Mouse (Mus musculus) G1E (cell line): ENCODE data around the gene Wdr5. TPM values are rescaled to one million over a fixed set of nuclear protein-coding genes. Genes with fewer than 3 reads are reported as not detected.
"Not testable (repeated sequence)": the region's sequence is repeated elsewhere in the genome, so short reads cannot be mapped to it uniquely, and the experiment has no call there.

ENCODE experiments used
- ATAC-seq: 2 replicates; pipeline ENCODE4 v1.8.0; 2016; ENCODE audit warnings: mild to moderate bottlenecking; ENCODE audit not compliant: insufficient number of reproducible peaks, poor library complexity, low FRiP score, severe bottlenecking; ENCODE audit errors: extremely low read depth
- DNase-seq: peaks from one replicate; pipeline ENCODE4 v3.0.0; 2012; ENCODE audit warnings: low spot score
- H3K27me3 ChIP-seq: 2 replicates; pipeline ENCODE4 v1.6.1; 2012; ENCODE audit warnings: mild to moderate bottlenecking, low read length, inconsistent platforms; ENCODE audit not compliant: insufficient read depth
- H3K36me3 ChIP-seq: replicated peaks from 2 replicates; pipeline ENCODE3; 2012; ENCODE audit warnings: mild to moderate bottlenecking, inconsistent platforms
- H3K4me1 ChIP-seq: 2 replicates; pipeline ENCODE4 v1.6.1; 2012; ENCODE audit warnings: low read depth, low read length, inconsistent platforms, mixed read lengths; ENCODE audit not compliant: insufficient read depth
- H3K4me3 ChIP-seq: 2 replicates; pipeline ENCODE4 v1.5.1; 2012; ENCODE audit warnings: low read depth, mild to moderate bottlenecking, inconsistent platforms, low read length, moderate library complexity, mixed read lengths
- H3K9me3 ChIP-seq: replicated peaks from 2 replicates; pipeline ENCODE4 v1.6.1; 2012; ENCODE audit warnings: inconsistent platforms
- CTCF ChIP-seq: IDR thresholded peaks from 2 replicates; pipeline ENCODE4 v1.5.1; 2012; ENCODE audit warnings: low read depth, low read length, inconsistent platforms, mixed read lengths
- GATA1 ChIP-seq: IDR thresholded peaks from 2 replicates; pipeline ENCODE4 v1.6.1; 2012; ENCODE audit warnings: borderline replicate concordance, low read length, inconsistent platforms, mixed read lengths
- GATA2 ChIP-seq: IDR thresholded peaks from 2 replicates; pipeline ENCODE4 v1.6.1; 2012; ENCODE audit warnings: low read depth, low read length, inconsistent platforms, borderline replicate concordance
- POLR2AphosphoS5 ChIP-seq: IDR thresholded peaks from 2 replicates; pipeline ENCODE4 v1.6.1; 2012; ENCODE audit warnings: low read depth, low read length, inconsistent platforms; ENCODE audit not compliant: insufficient replicate concordance
- TAL1 ChIP-seq: conservative IDR thresholded peaks from 2 replicates; pipeline ENCODE4 v1.6.1; 2012; ENCODE audit warnings: low read depth, low read length, inconsistent platforms, mixed read lengths
- polyA plus RNA-seq: library from polyadenylated mRNA; stranded (reverse); fragments of >175 nt; gene quantifications from 2 replicates; pipeline ENCODE4 v1.2.3, GENCODE M21; 2012
- total RNA-seq, 2 experiments: library from RNA; stranded (forward) in 1 of 2; stranded (reverse) in 1 of 2; fragments of 200-1000 nt in 1 of 2; fragments of >200 nt in 1 of 2; fragmentation: Nextera tagmentation in 1 of 2; gene quantifications; 2 replicates each; pipeline ENCODE4 v1.2.3; 2014 to 2017

Gene Wdr5
- total and polyA plus RNA-seq, 3 experiments = 29.4 to 107 (median 58.6) TPM

- ATAC-seq (no peak), DNase-seq (no peak)
- Histone ChIP-seq H3K4me1 (peaks cover 27% of the 10 kb centered on the region), H3K36me3 (peaks cover 58% of the 10 kb centered on the region), H3K9me3 (no peaks in the 10 kb centered on the region), H3K4me3 (no peak overlapping the region), H3K27me3 (no peaks in the 10 kb centered on the region)
- TF ChIP-seq GATA2 (no peak), POLR2AphosphoS5 (no peak), TAL1 (no peak), GATA1 (no peak), CTCF (no peak)
Measured at GRCm38 (mm10) chr2:27539336-27539735, 24.4 kb downstream of the Wdr5 start.

DNA sequence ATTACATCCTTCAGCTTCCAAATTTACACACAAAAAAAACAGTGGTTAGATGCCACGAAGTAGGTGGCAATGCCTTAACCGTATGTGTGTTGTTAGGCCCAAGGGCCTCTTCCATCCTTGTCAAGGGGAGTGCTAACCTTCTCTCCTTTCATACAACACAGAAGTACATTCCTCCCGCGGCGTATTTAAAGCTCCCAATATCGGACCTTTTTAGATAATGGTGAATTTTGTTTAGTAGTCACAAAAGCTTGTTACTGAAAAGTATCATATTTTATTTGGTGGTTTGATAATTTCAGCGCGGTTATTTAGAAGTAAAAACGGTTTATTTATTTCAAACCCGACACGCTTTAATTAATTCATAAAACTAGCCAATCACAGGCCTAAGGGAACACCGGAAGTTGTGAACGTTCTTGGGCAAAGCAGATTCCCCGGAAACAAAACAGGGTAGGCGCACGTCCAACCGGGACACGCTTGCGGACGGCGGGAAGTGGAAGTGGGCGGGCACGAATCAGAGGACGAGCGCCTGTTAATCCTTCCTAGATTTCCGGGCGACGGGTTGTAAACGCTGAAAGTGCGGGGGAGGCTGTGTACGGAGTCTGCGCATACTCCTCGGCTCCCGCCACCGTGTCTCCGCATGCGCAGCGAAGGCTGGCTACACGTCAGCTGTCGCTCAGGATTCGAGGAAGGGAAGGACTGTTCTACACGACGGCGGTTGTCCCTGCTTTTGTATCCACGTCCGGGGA lies 25.0 kb downstream of the Wdr5 start:
- TF ChIP-seq TAL1 = no peak
- no peak for TF ChIP-seq GATA1
- no peak for TF ChIP-seq GATA2
- no peak for TF ChIP-seq POLR2AphosphoS5
- TF ChIP-seq CTCF = no peak
- peak; percentile 79 for DNase-seq
- Histone ChIP-seq H3K27me3 (no peaks in the 10 kb centered on the region), H3K4me3 (peak overlapping the region; percentile 69), H3K36me3 (peaks cover 56% of the 10 kb centered on the region), H3K4me1 (peaks cover 27% of the 10 kb centered on the region), H3K9me3 (no peaks in the 10 kb centered on the region)
- ATAC-seq = peak; percentile 88

- H3K9me3 ChIP-seq = no peaks in the 10 kb centered on the region
- no peak for DNase-seq
- no peaks in the 10 kb centered on the region for H3K27me3 ChIP-seq
- peak overlapping the region; percentile 69 for H3K4me3 ChIP-seq
- peaks cover 27% of the 10 kb centered on the region for H3K4me1 ChIP-seq
- TF ChIP-seq TAL1 = no peak
- no peak for TF ChIP-seq GATA2
- no peak for TF ChIP-seq GATA1
- no peak for TF ChIP-seq CTCF
- H3K36me3 ChIP-seq = peaks cover 51% of the 10 kb centered on the region
- ATAC-seq = no peak
Measured at GRCm38 (mm10) chr2:27540515-27540836, 25.5 kb downstream of the Wdr5 start.

DNA sequence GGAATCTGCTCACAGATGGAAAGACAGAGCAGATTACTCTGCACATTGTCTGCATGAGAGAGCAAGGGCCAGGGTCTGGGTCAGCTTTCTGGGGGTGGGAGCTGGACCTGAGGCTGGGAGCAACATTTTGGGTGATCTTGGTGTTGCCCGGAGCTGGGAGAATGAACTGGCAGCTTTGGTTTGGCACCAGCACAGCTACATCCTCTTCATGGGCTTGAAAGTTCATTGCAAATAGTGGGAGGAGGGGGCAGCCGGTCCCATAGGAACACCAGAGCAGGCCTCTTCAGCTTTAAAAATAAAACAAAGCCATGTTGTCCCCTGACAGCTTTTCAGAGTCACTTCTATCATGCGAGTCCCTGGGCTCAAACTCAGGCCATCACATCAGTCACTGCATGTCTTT lies 26.3 kb downstream of the Wdr5 start:
- no peak for ATAC-seq
- peaks cover 24% of the 10 kb centered on the region for H3K4me1 ChIP-seq
- TF ChIP-seq GATA2 (no peak), TAL1 (no peak), CTCF (no peak), GATA1 (no peak), POLR2AphosphoS5 (no peak)
- no peaks in the 10 kb centered on the region for H3K9me3 ChIP-seq
- H3K27me3 ChIP-seq = no peaks in the 10 kb centered on the region
- peaks cover 44% of the 10 kb centered on the region for H3K36me3 ChIP-seq
- no peak for DNase-seq
- H3K4me3 ChIP-seq = peak overlapping the region; percentile 69; the same call in 1 of the 2 replicates

- H3K4me1 ChIP-seq = peaks cover 18% of the 10 kb centered on the region
- ATAC-seq (no peak), DNase-seq (no peak)
- H3K4me3 ChIP-seq = no peak overlapping the region
- peaks cover 26% of the 10 kb centered on the region for H3K36me3 ChIP-seq
- no peak for TF ChIP-seq POLR2AphosphoS5
- TF ChIP-seq GATA2 = no peak
- TF ChIP-seq GATA1 = no peak
- TF ChIP-seq CTCF = no peak
- TF ChIP-seq TAL1 = no peak
- no peaks in the 10 kb centered on the region for H3K9me3 ChIP-seq
- no peaks in the 10 kb centered on the region for H3K27me3 ChIP-seq
Measured at GRCm38 (mm10) chr2:27544613-27545012, 29.7 kb downstream of the Wdr5 start.

GRCm38 (mm10) chr2:27545517-27545916 lies 30.6 kb downstream of the Wdr5 start:
- not testable (repeated sequence) for ATAC-seq, DNase-seq, H3K27me3 ChIP-seq

DNA sequence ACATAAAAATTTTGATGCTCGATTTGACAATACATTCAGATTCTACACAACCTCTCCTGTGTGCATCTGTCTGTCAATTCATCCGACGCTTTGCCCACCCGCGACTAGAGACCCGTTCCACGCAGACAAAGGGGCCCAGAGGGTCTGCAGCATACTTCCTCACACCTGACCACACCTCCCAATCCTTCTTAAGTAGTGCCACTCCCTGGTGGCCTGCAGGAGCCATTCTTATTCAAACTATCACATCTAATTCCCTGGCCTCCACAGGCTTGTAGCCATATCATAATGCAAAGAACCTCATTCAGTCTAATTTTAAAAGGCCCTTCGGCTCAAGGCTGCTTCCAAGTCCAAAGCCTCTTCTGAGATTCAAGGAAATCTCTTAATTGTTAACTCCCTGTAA lies 31.1 kb downstream of the Wdr5 start:
- H3K27me3 ChIP-seq, ATAC-seq, H3K9me3 ChIP-seq, H3K4me3 ChIP-seq, DNase-seq: not testable (repeated sequence)
- H3K4me1 ChIP-seq = peaks cover 10% of the 10 kb centered on the region
- peaks cover 26% of the 10 kb centered on the region for H3K36me3 ChIP-seq

More at GRCm38 (mm10) chr2:27545517-27545916, 30.6 kb downstream of the Wdr5 start:
- H3K4me3 ChIP-seq, H3K9me3 ChIP-seq: not testable (repeated sequence)
- Histone ChIP-seq H3K36me3 (peaks cover 26% of the 10 kb centered on the region), H3K4me1 (peaks cover 15% of the 10 kb centered on the region)
